Mouse (Mus musculus) bone marrow, adult 2 months (tissue): ENCODE data around the gene Abat. TPM values are rescaled to one million over a fixed set of nuclear protein-coding genes. Genes with fewer than 3 reads are reported as not detected.

Experiments used
- H3K27ac ChIP-seq: fragments of 200-500 bp; 2 replicates; pipeline ENCODE4 v1.5.1; 2012; ENCODE audit warnings: low read depth, mild to moderate bottlenecking, control low read depth, inconsistent platforms, low read length; ENCODE audit not compliant: control insufficient read depth, poor library complexity, insufficient read depth
- H3K4me1 ChIP-seq: fragments of 200-500 bp; 2 replicates; pipeline ENCODE4 v1.6.1; 2011; ENCODE audit warnings: low read length; ENCODE audit not compliant: control insufficient read depth, insufficient read depth
- H3K4me3 ChIP-seq: fragments of 200-500 bp; replicated peaks from 2 replicates; pipeline ENCODE3; 2011; ENCODE audit warnings: mild to moderate bottlenecking, low read depth, low read length, control low read depth; ENCODE audit not compliant: control insufficient read depth
- CTCF ChIP-seq: fragments of 200-500 bp; IDR thresholded peaks from 2 replicates; pipeline ENCODE4 v1.5.1; 2011; ENCODE audit warnings: low read length, control low read depth; ENCODE audit not compliant: control insufficient read depth, insufficient read depth
- POLR2A ChIP-seq: fragments of 200-500 bp; IDR thresholded peaks from 2 replicates; pipeline ENCODE4 v1.6.1; 2011; ENCODE audit warnings: low read depth, mild to moderate bottlenecking, control low read depth, low read length, borderline replicate concordance; ENCODE audit not compliant: control insufficient read depth
- WGBS: fragments of 180-500 bp; shearing (Covaris S2); methylation state at CpG from one replicate; pipeline ENCODE4 v1.1.7; 2018; 5-methylcytosine and 5-hydroxymethylcytosine counted together
- polyA plus RNA-seq: library from polyadenylated mRNA; stranded (reverse); fragments of >200 nt; gene quantifications from 2 replicates; pipeline ENCODE4 v1.2.4, GENCODE M21; 2011; ENCODE audit warnings: low replicate concordance; ENCODE audit not compliant: missing spikeins, insufficient read depth, insufficient read length

The Abat gene
- polyA plus RNA-seq, 1 experiment = 0.97 TPM

GRCm38 (mm10) chr16:8576111-8576510 lies 62.9 kb downstream of the Abat start:
- 67% methylated on average over 3 of the region's 3 CpGs for WGBS
- no peaks in the 10 kb centered on the region for H3K4me1 ChIP-seq
- TF ChIP-seq CTCF (no peak), POLR2A (no peak)
- H3K4me3 ChIP-seq = no peak overlapping the region
- no peak overlapping the region for H3K27ac ChIP-seq

DNA sequence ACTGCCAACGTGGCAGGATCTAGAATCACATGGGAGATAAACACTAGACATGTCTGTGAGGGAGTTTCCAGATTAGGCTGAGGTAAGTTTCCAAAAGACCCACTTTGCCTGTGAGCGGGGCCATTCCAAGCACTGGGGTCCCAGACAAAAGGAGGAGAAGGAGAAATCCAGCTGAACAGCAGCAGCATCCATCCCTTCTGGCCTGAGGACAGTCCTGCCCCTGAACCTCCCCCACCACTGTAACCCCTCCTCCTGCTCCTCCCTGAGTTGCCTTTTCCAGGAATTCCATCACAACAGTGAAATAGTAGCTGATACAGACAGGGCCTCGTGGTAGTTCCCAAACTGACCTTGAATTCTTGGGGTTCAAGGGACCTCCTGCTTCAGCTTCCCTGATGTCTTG lies 63.7 kb downstream of the Abat start:
- no peak for TF ChIP-seq POLR2A
- TF ChIP-seq CTCF = no peak
- H3K4me3 ChIP-seq = no peak overlapping the region
- H3K27ac ChIP-seq = no peak overlapping the region
- H3K4me1 ChIP-seq = no peaks in the 10 kb centered on the region
- WGBS = 61% methylated on average over 3 of the region's 3 CpGs

GRCm38 (mm10) chr16:8578326-8578725 lies 65.1 kb downstream of the Abat start:
- TF ChIP-seq CTCF (no peak), POLR2A (no peak)
- Histone ChIP-seq H3K27ac (no peak overlapping the region), H3K4me1 (no peaks in the 10 kb centered on the region), H3K4me3 (no peak overlapping the region)
- 70% methylated on average over 4 of the region's 4 CpGs for WGBS

DNA sequence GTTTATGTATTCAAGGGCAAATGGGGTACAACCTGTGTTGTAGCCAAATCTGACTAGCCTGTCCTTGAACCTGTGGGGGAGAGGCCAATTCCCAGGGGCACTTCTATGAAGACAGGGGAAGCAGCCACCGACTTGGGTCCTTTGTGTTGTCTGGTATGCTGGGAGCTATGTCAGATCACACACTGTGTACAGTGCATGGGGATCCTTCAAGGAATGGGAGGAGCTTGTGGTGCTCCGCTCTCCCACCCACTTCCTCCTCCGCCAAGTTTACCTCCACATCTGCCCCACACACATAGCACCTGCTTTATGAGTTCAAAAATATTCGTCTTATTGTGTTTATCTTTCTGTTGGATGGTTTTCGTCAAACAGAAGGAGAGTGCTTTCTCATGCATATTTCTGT lies 66.3 kb downstream of the Abat start:
- 44% methylated on average over 5 of the region's 5 CpGs for WGBS

GRCm38 (mm10) chr16:8581661-8582239 lies 68.5 kb downstream of the Abat start:
- WGBS = 84% methylated on average over 6 of the region's 6 CpGs
- no peak overlapping the region for H3K4me3 ChIP-seq
- no peaks in the 10 kb centered on the region for H3K4me1 ChIP-seq
- H3K27ac ChIP-seq = no peak overlapping the region
- TF ChIP-seq CTCF = no peak
- no peak for TF ChIP-seq POLR2A

More for the DNA sequence above, 66.3 kb downstream of the Abat start:
- Histone ChIP-seq H3K27ac (no peak overlapping the region), H3K4me1 (no peaks in the 10 kb centered on the region), H3K4me3 (no peak overlapping the region)
- TF ChIP-seq POLR2A = no peak
- TF ChIP-seq CTCF = no peak

- H3K4me1 ChIP-seq = no peaks in the 10 kb centered on the region
- WGBS = 84% methylated on average over 5 of the region's 5 CpGs
- no peak overlapping the region for H3K4me3 ChIP-seq
- TF ChIP-seq CTCF = no peak
- no peak for TF ChIP-seq POLR2A
- H3K27ac ChIP-seq = no peak overlapping the region
Observed at GRCm38 (mm10) chr16:8582579-8583295, 69.5 kb downstream of the Abat start.

DNA sequence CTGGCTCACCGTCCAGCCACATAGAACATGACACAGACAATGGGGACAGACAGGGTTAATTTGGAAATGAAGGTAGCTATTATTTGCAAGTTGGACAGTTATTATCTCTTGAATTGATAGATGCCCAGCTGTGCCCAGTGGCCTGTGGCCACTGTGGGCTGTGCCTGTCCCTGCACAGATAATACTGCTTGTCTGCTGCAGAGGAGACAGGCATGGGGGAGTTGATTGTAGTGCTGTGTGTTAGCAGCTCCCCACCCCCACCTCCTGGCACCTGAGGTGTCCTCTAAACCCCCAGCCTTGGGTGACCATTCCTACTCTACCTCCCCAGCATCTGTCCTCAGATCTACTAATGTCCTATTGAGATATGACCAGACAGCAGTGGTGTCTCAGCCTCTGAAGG lies 71.0 kb downstream of the Abat start:
- H3K4me3 ChIP-seq = no peak overlapping the region
- TF ChIP-seq POLR2A (no peak), CTCF (no peak)
- H3K27ac ChIP-seq = no peak overlapping the region
- H3K4me1 ChIP-seq = no peaks in the 10 kb centered on the region
- WGBS = 83% methylated on average over 1 of the region's 1 CpGs

DNA sequence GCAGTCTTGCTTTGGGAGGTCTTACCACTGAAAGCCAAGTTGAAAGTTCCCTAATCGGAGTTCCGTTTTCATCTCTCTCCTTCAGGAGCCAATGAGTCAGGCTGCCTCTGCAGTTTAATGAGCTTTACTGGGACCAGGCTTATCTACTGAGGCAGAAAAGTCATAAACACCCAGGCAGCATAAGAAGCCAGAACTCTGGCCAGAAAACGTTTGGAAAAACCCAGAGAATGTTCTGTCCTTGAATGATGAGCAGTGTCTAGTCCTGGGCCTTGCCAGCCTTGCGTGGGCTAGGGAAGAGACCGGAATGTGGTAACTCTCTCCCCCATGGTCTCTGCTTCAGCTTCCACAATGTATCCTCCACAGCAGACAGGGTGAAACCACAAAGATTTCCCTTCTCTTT lies 71.8 kb downstream of the Abat start:
- TF ChIP-seq CTCF = no peak
- TF ChIP-seq POLR2A = no peak
- Histone ChIP-seq H3K4me1 (no peaks in the 10 kb centered on the region), H3K27ac (no peak overlapping the region), H3K4me3 (no peak overlapping the region)
- 57% methylated on average over 5 of the region's 5 CpGs for WGBS
